Mouse (Mus musculus): ENCODE results near the gene Asgr1.
A peak's percentile ranks its signal among the peaks of the same experiment; 100 is the strongest.
"Not testable (repeated sequence)": the region's sequence is repeated elsewhere in the genome, so short reads cannot be mapped to it uniquely, and the experiment has no call there.

Gene Asgr1

GRCm38 (mm10) chr11:70053898-70054570, at the start of gene Asgr1:
TSS of gene Asgr1 (plus strand) at chr11:70054085.
- DNase-seq = no peak

GRCm38 (mm10) chr11:70005521-70005920, 48.4 kb upstream of the Asgr1 start:
- no peak for DNase-seq

GRCm38 (mm10) chr11:70010033-70010432, 43.9 kb upstream of the Asgr1 start:
- no peak for DNase-seq

- DNase-seq = no peak
Observed at GRCm38 (mm10) chr11:70010548-70010947, 43.3 kb upstream of the Asgr1 start.

- DNase-seq = no peak
Observed at GRCm38 (mm10) chr11:70010961-70011360, 42.9 kb upstream of the Asgr1 start.

- no peak for DNase-seq
Observed at GRCm38 (mm10) chr11:70012931-70013330, 41.0 kb upstream of the Asgr1 start.

GRCm38 (mm10) chr11:70013408-70013807, 40.5 kb upstream of the Asgr1 start:
- no peak for DNase-seq

GRCm38 (mm10) chr11:70014051-70014450, 39.8 kb upstream of the Asgr1 start:
- DNase-seq = no peak

GRCm38 (mm10) chr11:70014880-70015558, 38.9 kb upstream of the Asgr1 start, which contains the start of gene Acadvl:
TSS of gene Acadvl (minus strand) at chr11:70015411.
- peak; percentile 96 for DNase-seq

- no peak for DNase-seq
Observed at GRCm38 (mm10) chr11:70015677-70016076, 38.2 kb upstream of the Asgr1 start.

GRCm38 (mm10) chr11:70016177-70016576, 37.7 kb upstream of the Asgr1 start:
- not testable (repeated sequence) for DNase-seq

GRCm38 (mm10) chr11:70016669-70017068, 37.2 kb upstream of the Asgr1 start, which contains the start of gene Dlg4:
TSS of gene Dlg4 (plus strand) at chr11:70016942.
- no peak for DNase-seq

GRCm38 (mm10) chr11:70017199-70017767, 36.6 kb upstream of the Asgr1 start:
- DNase-seq = no peak

GRCm38 (mm10) chr11:70018131-70018990, 35.5 kb upstream of the Asgr1 start:
- DNase-seq = peak; percentile 35

- no peak for DNase-seq
Observed at GRCm38 (mm10) chr11:70019495-70020021, 34.3 kb upstream of the Asgr1 start.

GRCm38 (mm10) chr11:70020022-70020631, 33.8 kb upstream of the Asgr1 start:
- no peak for DNase-seq

GRCm38 (mm10) chr11:70020731-70021263, 33.1 kb upstream of the Asgr1 start:
- peak; percentile 91 for DNase-seq

- peak; percentile 98 for DNase-seq
Observed at GRCm38 (mm10) chr11:70021264-70022132, 32.4 kb upstream of the Asgr1 start.

GRCm38 (mm10) chr11:70023481-70024150, 30.3 kb upstream of the Asgr1 start:
- DNase-seq = no peak

GRCm38 (mm10) chr11:70024151-70024514, 29.8 kb upstream of the Asgr1 start:
- DNase-seq = no peak

All from lung, postnatal 36 days (tissue).